Mouse (Mus musculus): ENCODE measurements around the gene B9d1. TPM values are rescaled to one million over a fixed set of nuclear protein-coding genes. Genes with fewer than 3 reads are reported as not detected.

The B9d1 gene
- polyA plus RNA-seq, 2 experiments from 2014 or later: 2.7 to 4.5 TPM

DNA sequence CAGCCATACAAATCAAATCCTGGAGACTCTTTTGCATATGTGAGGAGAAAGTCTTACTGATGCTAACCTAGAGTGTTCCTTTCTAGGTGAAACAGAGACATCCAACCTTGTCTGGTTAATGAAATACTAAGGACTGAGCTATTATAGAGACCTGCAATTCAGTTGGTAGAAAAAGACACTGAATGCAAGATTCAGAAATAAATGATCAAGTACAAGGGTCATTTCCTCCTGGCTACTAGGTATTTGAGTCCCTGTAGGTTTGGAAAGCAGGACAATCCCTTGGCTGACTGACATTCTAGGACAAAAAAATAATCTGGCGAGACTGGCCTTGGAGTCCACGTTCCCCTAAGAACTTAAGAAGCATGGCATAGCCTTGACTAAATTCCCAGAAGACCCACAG is 40.6 kb downstream of the B9d1 start:
- ATAC-seq: no peak

DNA sequence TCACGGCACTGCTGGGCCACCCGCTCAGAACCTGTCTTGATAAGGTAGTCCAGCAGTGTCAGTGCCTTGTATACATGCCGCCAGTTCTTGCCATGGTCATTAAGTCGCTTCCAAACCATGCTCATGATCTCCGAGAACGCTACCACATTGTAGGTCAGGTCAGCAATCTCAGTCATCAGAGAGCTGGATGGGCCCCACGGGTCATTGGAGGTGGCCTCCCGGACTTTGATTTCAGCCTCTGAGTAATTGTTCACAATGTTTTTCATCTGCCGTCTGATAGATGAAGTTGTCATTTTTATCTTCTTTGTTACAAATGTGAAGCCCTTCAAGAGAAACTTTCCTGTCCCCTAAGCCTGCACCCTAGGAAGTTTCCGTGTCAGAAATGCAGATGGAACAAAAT is 41.5 kb downstream of the B9d1 start:
- no peak for ATAC-seq

GRCm38 (mm10) chr11:61547710-61548109 is 42.8 kb downstream of the B9d1 start:
- ATAC-seq: no peak

DNA sequence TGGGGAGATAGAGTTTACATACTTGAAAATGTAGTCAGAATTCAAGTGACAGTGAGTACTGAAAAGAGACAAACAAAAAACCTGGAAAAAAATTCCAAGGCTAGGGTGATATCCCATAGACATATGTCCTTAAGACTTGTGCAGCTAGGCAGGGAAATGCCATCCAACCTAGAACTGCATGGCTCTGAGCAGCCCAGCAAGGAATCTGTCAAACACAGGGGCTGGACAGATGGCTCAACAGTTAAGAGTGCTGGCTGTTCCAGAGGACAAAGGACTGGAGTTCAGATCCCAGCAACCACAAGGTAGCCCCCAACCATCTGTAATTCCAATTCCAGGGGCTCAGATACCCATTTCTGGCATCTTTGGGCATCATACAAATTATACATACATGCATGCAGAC is 45.7 kb downstream of the B9d1 start:
- no peak for ATAC-seq

GRCm38 (mm10) chr11:61553015-61553754 is 48.2 kb downstream of the B9d1 start:
- no peak for ATAC-seq

- no peak for ATAC-seq
Measured at GRCm38 (mm10) chr11:61559572-61559971, 54.6 kb downstream of the B9d1 start.

DNA sequence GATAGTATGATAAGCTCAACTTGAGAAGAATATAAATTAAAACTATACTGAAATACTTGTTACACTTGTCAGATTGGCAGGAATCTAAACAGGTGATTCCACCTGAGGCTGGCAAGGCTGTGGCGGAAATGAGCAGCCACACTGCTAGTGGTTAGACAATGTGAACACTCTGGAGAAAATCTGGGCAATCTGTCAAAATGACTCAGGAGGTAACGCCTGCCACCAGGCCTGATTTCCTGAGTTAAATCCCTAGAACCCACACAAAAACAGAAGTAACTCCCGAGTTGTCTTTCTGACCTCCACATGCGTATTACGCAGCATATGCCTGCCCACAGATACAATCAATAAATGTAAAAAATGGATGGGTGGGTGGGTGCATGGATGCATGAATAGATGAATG is 57.5 kb downstream of the B9d1 start:
- ATAC-seq: no peak

Other genes starting within 250 kb of the B9d1 start
- 10 to 100 TPM; 34.2 to 40.6 TPM for gene Aldh3a2, start 237.7 kb upstream of the B9d1 start, polyA plus RNA-seq (2017; shearing (Covaris generic))
- not detected for gene Slc47a2, start 162.3 kb upstream of the B9d1 start, polyA plus RNA-seq (2017; shearing (Covaris generic))
- not detected for gene Slc47a1, start 126.8 kb upstream of the B9d1 start, polyA plus RNA-seq (2017; shearing (Covaris generic))
- gene Rnf112, start 51.0 kb upstream of the B9d1 start, polyA plus RNA-seq (2017; shearing (Covaris generic)): not detected
- not detected for gene Mfap4, start 19.7 kb upstream of the B9d1 start, polyA plus RNA-seq (2017; shearing (Covaris generic))
- gene Mapk7, start 10.7 kb upstream of the B9d1 start, polyA plus RNA-seq (2017; shearing (Covaris generic)): 10 to 100 TPM in 1 of 2 experiments, 1 to 10 TPM in 1; 6.1 to 13.4 TPM
- gene Epn2, start 74.5 kb downstream of the B9d1 start, polyA plus RNA-seq (2017; shearing (Covaris generic)): under 1 TPM; 0.33 to 0.40 TPM
- 100 to 1,000 TPM; 171 to 177 TPM for gene Grap, start 148.1 kb downstream of the B9d1 start, polyA plus RNA-seq (2017; shearing (Covaris generic))
- gene Fam83g, start 178.9 kb downstream of the B9d1 start, polyA plus RNA-seq (2017; shearing (Covaris generic)): under 1 TPM; 0.24 to 0.40 TPM
- not detected for gene Slc5a10, start 215.7 kb downstream of the B9d1 start, polyA plus RNA-seq (2017; shearing (Covaris generic))